Mouse (Mus musculus): Measurements from ENCODE around the gene Caml. TPM values are rescaled to one million over a fixed set of nuclear protein-coding genes. Genes with fewer than 3 reads are reported as not detected.
A peak's percentile ranks its signal among the peaks of the same experiment; 100 is the strongest.

The Caml gene
- polyA plus RNA-seq, 1 experiment, result 24.8 TPM

DNA sequence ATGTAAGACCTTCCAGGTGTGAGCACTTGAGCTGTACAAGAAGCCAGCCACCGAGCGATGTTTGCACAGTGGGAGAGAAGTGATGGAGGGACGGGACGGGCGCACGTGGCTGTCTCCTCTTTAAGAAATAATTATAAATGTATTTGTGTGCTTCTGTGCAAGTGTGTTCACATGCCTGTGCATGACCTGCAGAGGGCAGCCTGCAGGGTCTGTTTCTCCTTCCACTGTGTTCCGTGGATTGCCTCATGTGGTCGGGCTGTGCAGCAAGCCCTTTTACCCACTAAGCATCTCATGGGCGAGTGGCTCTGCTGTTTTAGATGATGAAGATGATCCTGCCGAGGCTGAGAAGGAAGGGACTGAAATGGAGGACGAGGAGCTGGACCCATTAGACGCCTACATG lies 27.3 kb downstream of the Caml start:
- H3K36me3 ChIP-seq (ENCODE audit: control insufficient read depth, insufficient read depth, low read length), result peaks cover 8% of the 10 kb centered on the region

DNA sequence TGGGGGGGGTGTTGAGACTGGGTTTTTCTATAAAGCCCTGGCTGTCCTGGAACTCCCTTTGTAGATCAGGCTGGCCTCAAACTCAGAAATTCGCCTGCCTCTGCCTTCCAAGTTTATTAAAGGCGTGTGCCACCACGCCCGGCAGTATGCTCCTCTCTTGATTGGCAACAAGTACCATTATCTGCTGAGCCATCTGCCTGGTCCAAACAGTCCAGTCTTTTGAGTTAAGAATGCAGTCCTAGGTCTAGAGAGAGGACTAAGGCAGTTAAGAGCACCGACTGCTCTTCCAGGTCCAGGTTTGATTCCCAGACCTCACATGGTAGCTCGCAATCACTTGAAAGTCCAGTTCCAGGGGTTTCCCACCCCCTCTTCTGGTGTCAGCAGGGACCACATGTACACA lies 28.2 kb downstream of the Caml start:
- H3K36me3 ChIP-seq (ENCODE audit: control insufficient read depth, insufficient read depth, low read length), result peaks cover 8% of the 10 kb centered on the region
- no peaks in the 10 kb centered on the region for H3K27me3 ChIP-seq (ENCODE audit: control insufficient read depth, insufficient read depth, low read length)
- no peak overlapping the region for H3K4me3 ChIP-seq (ENCODE audit: control insufficient read depth, low read depth, low read length)
- no peak overlapping the region for H3K27ac ChIP-seq (ENCODE audit: control insufficient read depth, insufficient read depth, low read depth, low read length)
- no peaks in the 10 kb centered on the region for H3K4me1 ChIP-seq (ENCODE audit: control insufficient read depth, insufficient read depth, low read length)
- no peak for TF ChIP-seq CTCF (IDR thresholded peaks at IDR 0.05; ENCODE audit: control insufficient read depth, insufficient read depth, insufficient replicate concordance, low read depth, low read length)
- no peak for TF ChIP-seq POLR2A (IDR thresholded peaks at IDR 0.05; ENCODE audit: control insufficient read depth, low read depth, low read length)

More for the DNA sequence above, 27.3 kb downstream of the Caml start:
- Histone ChIP-seq H3K27me3 (ENCODE audit: control insufficient read depth, insufficient read depth, low read length) (no peaks in the 10 kb centered on the region), H3K27ac (ENCODE audit: control insufficient read depth, insufficient read depth, low read depth, low read length) (no peak overlapping the region), H3K4me3 (ENCODE audit: control insufficient read depth, low read depth, low read length) (no peak overlapping the region), H3K4me1 (ENCODE audit: control insufficient read depth, insufficient read depth, low read length) (no peaks in the 10 kb centered on the region)
- no peak for TF ChIP-seq POLR2A (IDR thresholded peaks at IDR 0.05; ENCODE audit: control insufficient read depth, low read depth, low read length)
- no peak for TF ChIP-seq CTCF (IDR thresholded peaks at IDR 0.05; ENCODE audit: control insufficient read depth, insufficient read depth, insufficient replicate concordance, low read depth, low read length)

DNA sequence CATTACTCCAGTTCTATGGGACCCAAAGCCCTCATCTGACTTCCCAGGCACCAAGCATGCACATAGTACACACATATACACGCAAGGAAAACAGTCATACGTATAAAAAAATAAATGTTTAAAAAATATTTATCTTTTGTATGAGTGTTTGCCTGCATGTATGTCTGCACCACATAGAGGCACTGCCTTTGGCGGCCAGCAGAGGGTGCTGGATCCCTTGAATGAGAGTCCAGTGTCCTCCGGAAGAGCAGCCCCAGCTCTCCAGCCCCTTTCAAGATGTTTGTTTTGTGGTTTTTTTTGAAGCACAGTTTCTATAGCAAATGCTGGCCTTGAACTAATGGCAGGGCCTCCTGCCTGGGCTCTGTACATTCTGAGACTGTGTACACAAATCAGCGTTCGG lies 45.7 kb downstream of the Caml start:
- Histone ChIP-seq H3K27me3 (ENCODE audit: control insufficient read depth, insufficient read depth, low read length) (no peaks in the 10 kb centered on the region), H3K4me3 (ENCODE audit: control insufficient read depth, low read depth, low read length) (no peak overlapping the region), H3K27ac (ENCODE audit: control insufficient read depth, insufficient read depth, low read depth, low read length) (no peak overlapping the region), H3K36me3 (ENCODE audit: control insufficient read depth, insufficient read depth, low read length) (peaks cover 6% of the 10 kb centered on the region), H3K4me1 (ENCODE audit: control insufficient read depth, insufficient read depth, low read length) (no peaks in the 10 kb centered on the region)
- TF ChIP-seq CTCF (IDR thresholded peaks at IDR 0.05; ENCODE audit: control insufficient read depth, insufficient read depth, insufficient replicate concordance, low read depth, low read length) (peak; percentile 52; the same call in 1 of the 2 replicates), POLR2A (IDR thresholded peaks at IDR 0.05; ENCODE audit: control insufficient read depth, low read depth, low read length) (no peak)

DNA sequence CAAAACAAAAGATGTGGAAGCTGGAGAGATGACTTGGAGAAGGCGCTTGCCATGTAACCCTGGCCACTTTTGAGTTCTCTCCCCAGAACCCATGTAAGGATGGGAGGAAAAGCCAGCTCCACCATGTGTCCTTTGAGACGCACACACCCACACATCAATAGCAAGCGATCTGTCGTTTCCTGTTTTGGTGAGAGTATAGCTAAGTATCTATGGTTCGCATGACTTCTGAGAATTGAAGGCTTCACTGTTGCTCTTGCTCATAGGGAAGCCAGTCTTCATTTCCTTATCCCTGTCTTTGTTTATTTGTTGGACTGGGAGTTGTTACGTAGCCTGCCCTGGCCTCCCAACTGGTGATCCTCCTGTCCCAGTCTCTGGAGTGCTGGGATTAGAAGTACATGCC lies 49.9 kb downstream of the Caml start:
- Histone ChIP-seq H3K27ac (ENCODE audit: control insufficient read depth, insufficient read depth, low read depth, low read length) (no peak overlapping the region), H3K36me3 (ENCODE audit: control insufficient read depth, insufficient read depth, low read length) (peaks cover 12% of the 10 kb centered on the region), H3K4me3 (ENCODE audit: control insufficient read depth, low read depth, low read length) (no peak overlapping the region), H3K4me1 (ENCODE audit: control insufficient read depth, insufficient read depth, low read length) (no peaks in the 10 kb centered on the region), H3K27me3 (ENCODE audit: control insufficient read depth, insufficient read depth, low read length) (no peaks in the 10 kb centered on the region)
- TF ChIP-seq POLR2A (IDR thresholded peaks at IDR 0.05; ENCODE audit: control insufficient read depth, low read depth, low read length), result no peak
- no peak for TF ChIP-seq CTCF (IDR thresholded peaks at IDR 0.05; ENCODE audit: control insufficient read depth, insufficient read depth, insufficient replicate concordance, low read depth, low read length)

DNA sequence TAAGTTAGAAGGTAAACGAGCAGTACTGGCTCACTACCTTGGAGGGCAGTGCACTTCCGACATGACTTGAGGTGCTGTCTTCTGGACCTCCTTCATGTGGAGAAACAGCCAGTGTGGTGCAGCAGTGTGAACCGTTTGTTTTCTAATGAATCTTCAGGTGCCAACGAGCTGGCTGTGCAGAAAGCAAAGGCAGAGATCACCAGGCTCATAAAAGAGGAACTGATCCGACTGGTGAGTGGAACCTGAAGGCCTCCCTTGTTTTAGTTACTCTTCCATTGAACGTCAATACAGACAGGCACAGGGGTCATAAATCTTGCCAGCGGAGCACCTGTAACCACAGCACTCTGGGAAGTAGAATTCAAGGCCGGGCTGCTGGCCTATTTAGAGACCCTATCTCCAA lies 54.6 kb downstream of the Caml start:
- Histone ChIP-seq H3K36me3 (ENCODE audit: control insufficient read depth, insufficient read depth, low read length) (peaks cover 9% of the 10 kb centered on the region), H3K27me3 (ENCODE audit: control insufficient read depth, insufficient read depth, low read length) (no peaks in the 10 kb centered on the region), H3K27ac (ENCODE audit: control insufficient read depth, insufficient read depth, low read depth, low read length) (no peak overlapping the region), H3K4me1 (ENCODE audit: control insufficient read depth, insufficient read depth, low read length) (no peaks in the 10 kb centered on the region), H3K4me3 (ENCODE audit: control insufficient read depth, low read depth, low read length) (no peak overlapping the region)
- no peak for TF ChIP-seq POLR2A (IDR thresholded peaks at IDR 0.05; ENCODE audit: control insufficient read depth, low read depth, low read length)
- TF ChIP-seq CTCF (IDR thresholded peaks at IDR 0.05; ENCODE audit: control insufficient read depth, insufficient read depth, insufficient replicate concordance, low read depth, low read length), result no peak

Other genes with a start within 250 kb of the Caml start
- gene Slc34a1, start 224.8 kb upstream of the Caml start, polyA plus RNA-seq (2012; rRNA removed), result 0.16 and 0.22 TPM in 2 replicates
- gene Pfn3, start 207.8 kb upstream of the Caml start, polyA plus RNA-seq (2012; rRNA removed), result 279 and 352 TPM in 2 replicates
- 3.0 and 3.4 TPM in 2 replicates for gene F12, start 196.2 kb upstream of the Caml start, polyA plus RNA-seq (2012; rRNA removed)
- 7.8 and 8.4 TPM in 2 replicates for gene Grk6, start 177.9 kb upstream of the Caml start, polyA plus RNA-seq (2012; rRNA removed)
- 20.3 and 24.9 TPM in 2 replicates for gene Prr7, start 158.7 kb upstream of the Caml start, polyA plus RNA-seq (2012; rRNA removed)
- gene Dbn1, start 134.9 kb upstream of the Caml start, polyA plus RNA-seq (2012; rRNA removed), result 89.3 and 101 TPM in 2 replicates
- gene Pdlim7, start 109.3 kb upstream of the Caml start, polyA plus RNA-seq (2012; rRNA removed), result 7.6 and 14.5 TPM in 2 replicates
- 2.3 TPM in 2 replicates for gene Dok3, start 93.7 kb upstream of the Caml start, polyA plus RNA-seq (2012; rRNA removed)
- 52.0 and 58.5 TPM in 2 replicates for gene Ddx41, start 86.3 kb upstream of the Caml start, polyA plus RNA-seq (2012; rRNA removed)
- 28.5 and 28.8 TPM in 2 replicates for gene Fam193b, start 51.9 kb upstream of the Caml start, polyA plus RNA-seq (2012; rRNA removed)
- 35.4 and 36.5 TPM in 2 replicates for gene Tmed9, start 49.3 kb upstream of the Caml start, polyA plus RNA-seq (2012; rRNA removed)
- 13.0 and 15.6 TPM in 2 replicates for gene B4galt7, start 23.1 kb upstream of the Caml start, polyA plus RNA-seq (2012; rRNA removed)
- gene Ddx46, start 12.0 kb downstream of the Caml start, polyA plus RNA-seq (2012; rRNA removed), result 25.3 and 27.7 TPM in 2 replicates
- 6.1 and 7.6 TPM in 2 replicates for gene B230219D22Rik, start 70.1 kb downstream of the Caml start, polyA plus RNA-seq (2012; rRNA removed)
- 7.8 and 8.1 TPM in 2 replicates for gene Txndc15, start 91.6 kb downstream of the Caml start, polyA plus RNA-seq (2012; rRNA removed)
- gene Pcbd2, start 104.4 kb downstream of the Caml start, polyA plus RNA-seq (2012; rRNA removed), result 4.8 and 6.3 TPM in 2 replicates
- gene Catsper3, start 161.6 kb downstream of the Caml start, polyA plus RNA-seq (2012; rRNA removed), result 85.0 and 111 TPM in 2 replicates
- gene Pitx1, start 213.2 kb downstream of the Caml start, polyA plus RNA-seq (2012; rRNA removed), result 0.04 and 0.05 TPM in 2 replicates